Mouse (Mus musculus): ENCODE measurements around the gene Ncoa7.

DNA sequence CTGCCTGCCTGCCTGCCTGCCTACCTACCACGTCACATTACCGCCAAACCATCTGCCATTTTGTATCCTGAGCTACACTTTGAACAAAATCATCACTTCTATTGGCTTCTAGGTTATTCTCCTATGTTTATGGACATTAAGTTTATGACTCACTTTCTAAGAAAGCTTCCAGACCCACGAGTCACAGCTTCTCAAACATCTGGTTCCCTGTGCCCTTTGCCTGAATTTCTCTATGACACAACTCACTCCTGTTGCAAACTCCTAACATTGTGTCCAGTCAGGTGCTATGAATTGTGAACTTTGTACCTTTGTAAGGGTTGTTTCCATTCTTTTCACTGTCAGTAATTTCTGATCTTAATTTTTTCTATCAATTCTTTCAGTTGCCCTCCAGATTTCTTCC is 164.9 kb downstream of the Ncoa7 start:
- no peak for TF ChIP-seq CTCF (IDR thresholded peaks at IDR 0.05; ENCODE audit: borderline replicate concordance, insufficient read depth, low read depth, low read length)
- TF ChIP-seq POLR2A (IDR thresholded peaks at IDR 0.05; ENCODE audit: borderline replicate concordance, insufficient read depth, low read length), result no peak
